Mouse (Mus musculus) heart, adult 2 months (tissue): ENCODE measurements at regions not wholly inside any gene's neighbourhood (a gene's known extent, or its start where the extent isn't known, plus 50 kb on each side); places are given as distances from the start of the nearest gene placed in this dataset.

Experiments
- DNase-seq, 2 experiments: peaks; one replicate each; pipeline ENCODE4 v3.0.0; 2021
- H3K27ac ChIP-seq: fragments of 200-600 bp; 2 replicates; pipeline ENCODE4 v1.8.1; 2022
- H3K27me3 ChIP-seq: fragments of 200-500 bp; 2 replicates; pipeline ENCODE4 v1.6.1; 2012; ENCODE audit warnings: mild to moderate bottlenecking, low read length, inconsistent platforms, mixed read lengths; ENCODE audit not compliant: control insufficient read depth, insufficient read depth
- H3K36me3 ChIP-seq: fragments of 200-500 bp; 2 replicates; pipeline ENCODE4 v1.6.1; 2012; ENCODE audit warnings: low read length, inconsistent platforms; ENCODE audit not compliant: control insufficient read depth, insufficient read depth
- H3K4me1 ChIP-seq: fragments of 200-500 bp; 2 replicates; pipeline ENCODE4 v1.6.1; 2011; ENCODE audit warnings: low read length; ENCODE audit not compliant: control insufficient read depth, insufficient read depth
- H3K4me3 ChIP-seq: fragments of 200-600 bp; 2 replicates; pipeline ENCODE4 v1.8.1; 2022
- H3K79me2 ChIP-seq: fragments of 200-500 bp; replicated peaks from 2 replicates; pipeline ENCODE4 v1.6.1; 2012; ENCODE audit warnings: mild to moderate bottlenecking, inconsistent platforms, low read length, moderate library complexity, mixed read lengths; ENCODE audit not compliant: control insufficient read depth, insufficient read depth
- H3K9ac ChIP-seq: fragments of 200-500 bp; 2 replicates; pipeline ENCODE4 v1.6.1; 2012; ENCODE audit warnings: low read depth, mild to moderate bottlenecking, control low read depth, inconsistent platforms, low read length, mixed read lengths
- CTCF ChIP-seq: fragments of 200-600 bp; IDR thresholded peaks from 2 replicates; pipeline ENCODE4 v1.8.1; 2022; ENCODE audit warnings: antibody characterized with exemption, mild to moderate bottlenecking, moderate library complexity
- EP300 ChIP-seq: fragments of 200-500 bp; IDR thresholded peaks from 2 replicates; pipeline ENCODE4 v1.6.1; 2011; ENCODE audit warnings: low read depth, low read length, control low read depth; ENCODE audit not compliant: insufficient read depth
- POLR2A ChIP-seq: fragments of 200-500 bp; IDR thresholded peaks from 2 replicates; pipeline ENCODE4 v1.6.1; 2011; ENCODE audit warnings: mild to moderate bottlenecking, low read depth, low read length, control low read depth; ENCODE audit not compliant: insufficient read depth
- WGBS: fragments of 180-500 bp; shearing (Covaris S2); methylation state at CpG from one replicate; pipeline ENCODE4 v1.1.7; 2018; 5-methylcytosine and 5-hydroxymethylcytosine counted together
- intact Hi-C: fragments of 180-260 bp; cut with DNase I; formaldehyde crosslinking; loops from one replicate; pipeline ENCODE4 v1.15.1; 2025

DNA sequence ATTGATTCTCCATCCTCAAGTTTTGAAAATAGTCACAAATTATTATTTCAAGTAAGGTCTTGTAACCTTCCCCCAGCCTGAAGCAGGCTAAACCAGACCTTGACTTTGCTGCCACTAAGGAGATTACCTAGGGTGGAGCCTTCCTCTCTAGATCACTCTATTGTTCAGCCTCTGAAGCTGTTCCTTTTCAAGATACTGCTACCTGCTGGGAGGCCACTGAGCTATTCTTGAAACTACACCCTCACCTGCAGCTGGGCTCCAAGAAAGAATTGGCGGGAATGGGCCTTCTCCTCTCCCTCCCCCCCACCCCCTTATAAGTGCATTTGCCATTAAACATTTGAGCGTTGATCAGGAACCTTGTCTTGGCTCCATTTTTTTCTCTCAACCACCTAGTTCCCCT, 534.2 kb upstream of the Dmac1 start:
- WGBS = 75% methylated on average over 2 of the region's 2 CpGs
- H3K4me3 ChIP-seq = no peak overlapping the region
- H3K9ac ChIP-seq = no peak overlapping the region
- no peak overlapping the region for H3K27ac ChIP-seq
- H3K36me3 ChIP-seq = no peaks in the 10 kb centered on the region
- no peaks in the 10 kb centered on the region for H3K79me2 ChIP-seq
- no peak for DNase-seq
- TF ChIP-seq CTCF (no peak), EP300 (no peak), POLR2A (no peak)
- no peaks in the 10 kb centered on the region for H3K27me3 ChIP-seq
- intact Hi-C loops = no loop called here
- no peaks in the 10 kb centered on the region for H3K4me1 ChIP-seq

- H3K27ac ChIP-seq = no peak overlapping the region
- H3K9ac ChIP-seq = no peak overlapping the region
- intact Hi-C loops = no loop called here
- no peaks in the 10 kb centered on the region for H3K36me3 ChIP-seq
- H3K4me1 ChIP-seq = no peaks in the 10 kb centered on the region
- no peak for DNase-seq
- WGBS = 50% methylated on average over 4 of the region's 4 CpGs
- no peaks in the 10 kb centered on the region for H3K27me3 ChIP-seq
- no peak overlapping the region for H3K4me3 ChIP-seq
- no peak for TF ChIP-seq CTCF
- no peaks in the 10 kb centered on the region for H3K79me2 ChIP-seq
Measured at GRCm38 (mm10) chr4:75801870-75802269, 523.8 kb upstream of the Dmac1 start.

GRCm38 (mm10) chr4:75801156-75801555, 523.1 kb upstream of the Dmac1 start:
- Histone ChIP-seq H3K27ac (no peak overlapping the region), H3K9ac (no peak overlapping the region), H3K4me3 (no peak overlapping the region), H3K4me1 (no peaks in the 10 kb centered on the region), H3K79me2 (no peaks in the 10 kb centered on the region), H3K36me3 (no peaks in the 10 kb centered on the region), H3K27me3 (no peaks in the 10 kb centered on the region)
- no peak for DNase-seq
- intact Hi-C loops = no loop called here
- WGBS = 80% methylated on average over 4 of the region's 4 CpGs
- no peak for TF ChIP-seq EP300
- no peak for TF ChIP-seq POLR2A
- TF ChIP-seq CTCF = no peak

DNA sequence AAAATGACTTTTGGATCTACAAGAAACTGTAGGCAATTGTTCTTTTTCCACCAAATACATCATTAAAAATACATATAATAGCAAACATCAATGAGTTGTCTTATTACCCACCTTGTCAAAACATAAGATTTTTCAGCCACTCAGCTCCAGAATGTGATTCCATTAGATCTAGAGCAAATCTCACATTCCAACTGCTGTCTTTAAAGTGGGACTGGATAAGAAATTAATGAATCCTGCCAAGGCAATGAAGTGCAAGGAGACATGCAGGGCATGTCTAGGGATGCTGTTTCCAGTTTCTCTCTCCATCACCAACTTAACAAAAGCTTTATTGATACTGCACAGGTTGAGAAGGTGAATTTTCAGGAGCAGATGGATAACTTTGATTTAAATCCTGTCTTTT, 513.7 kb upstream of the Dmac1 start:
- intact Hi-C loops = no loop called here
- Histone ChIP-seq H3K79me2 (no peaks in the 10 kb centered on the region), H3K4me3 (no peak overlapping the region)

GRCm38 (mm10) chr4:75790920-75791589, 513.0 kb upstream of the Dmac1 start:
- no peaks in the 10 kb centered on the region for H3K4me1 ChIP-seq
- H3K36me3 ChIP-seq = no peaks in the 10 kb centered on the region
- no peaks in the 10 kb centered on the region for H3K79me2 ChIP-seq
- TF ChIP-seq EP300 (no peak), CTCF (no peak), POLR2A (no peak)
- DNase-seq = no peak
- WGBS = 62% methylated on average over 1 of the region's 1 CpGs
- H3K27me3 ChIP-seq = no peaks in the 10 kb centered on the region
- H3K9ac ChIP-seq = no peak overlapping the region
- no peak overlapping the region for H3K4me3 ChIP-seq
- no peak overlapping the region for H3K27ac ChIP-seq
- intact Hi-C loops = no loop called here

More for the DNA sequence above, 513.7 kb upstream of the Dmac1 start:
- TF ChIP-seq POLR2A (no peak), EP300 (no peak), CTCF (no peak)
- Histone ChIP-seq H3K27me3 (no peaks in the 10 kb centered on the region), H3K27ac (no peak overlapping the region), H3K36me3 (no peaks in the 10 kb centered on the region), H3K9ac (no peak overlapping the region), H3K4me1 (no peaks in the 10 kb centered on the region)
- no peak for DNase-seq

DNA sequence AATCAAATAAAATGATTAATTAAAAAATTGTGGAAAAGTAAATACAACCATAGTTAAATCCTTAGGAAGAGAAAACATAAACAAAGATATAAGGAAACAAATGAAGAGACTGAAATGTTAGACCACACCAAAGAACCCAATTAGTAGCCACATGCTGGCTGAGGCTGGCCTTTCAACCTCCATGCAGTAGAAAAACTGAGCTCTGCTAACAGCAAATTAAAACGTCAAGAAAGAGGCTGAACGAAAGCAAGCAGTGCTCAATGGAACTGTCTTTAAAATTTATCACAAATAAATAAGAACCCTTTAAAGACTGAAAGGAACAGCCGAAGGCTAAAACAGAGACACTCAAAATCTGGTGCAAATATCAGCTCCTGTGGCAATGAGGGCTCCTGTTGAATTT, 509.3 kb upstream of the Dmac1 start:
- Histone ChIP-seq H3K79me2 (no peaks in the 10 kb centered on the region), H3K4me1 (no peaks in the 10 kb centered on the region), H3K4me3 (no peak overlapping the region), H3K9ac (no peak overlapping the region), H3K27me3 (no peaks in the 10 kb centered on the region), H3K27ac (no peak overlapping the region), H3K36me3 (no peaks in the 10 kb centered on the region)
- intact Hi-C loops = no loop called here
- TF ChIP-seq EP300 = no peak
- TF ChIP-seq POLR2A = no peak
- TF ChIP-seq CTCF = no peak
- 83% methylated on average over 3 of the region's 3 CpGs for WGBS
- DNase-seq = no peak
